Mouse (Mus musculus): ENCODE results near the gene Rere. TPM values are rescaled to one million over a fixed set of nuclear protein-coding genes. Genes with fewer than 3 reads are reported as not detected.
A peak's percentile ranks its signal among the peaks of the same experiment; 100 is the strongest.

Gene Rere
- polyA plus RNA-seq, 2 experiments = 4.8 to 5.1 TPM

DNA sequence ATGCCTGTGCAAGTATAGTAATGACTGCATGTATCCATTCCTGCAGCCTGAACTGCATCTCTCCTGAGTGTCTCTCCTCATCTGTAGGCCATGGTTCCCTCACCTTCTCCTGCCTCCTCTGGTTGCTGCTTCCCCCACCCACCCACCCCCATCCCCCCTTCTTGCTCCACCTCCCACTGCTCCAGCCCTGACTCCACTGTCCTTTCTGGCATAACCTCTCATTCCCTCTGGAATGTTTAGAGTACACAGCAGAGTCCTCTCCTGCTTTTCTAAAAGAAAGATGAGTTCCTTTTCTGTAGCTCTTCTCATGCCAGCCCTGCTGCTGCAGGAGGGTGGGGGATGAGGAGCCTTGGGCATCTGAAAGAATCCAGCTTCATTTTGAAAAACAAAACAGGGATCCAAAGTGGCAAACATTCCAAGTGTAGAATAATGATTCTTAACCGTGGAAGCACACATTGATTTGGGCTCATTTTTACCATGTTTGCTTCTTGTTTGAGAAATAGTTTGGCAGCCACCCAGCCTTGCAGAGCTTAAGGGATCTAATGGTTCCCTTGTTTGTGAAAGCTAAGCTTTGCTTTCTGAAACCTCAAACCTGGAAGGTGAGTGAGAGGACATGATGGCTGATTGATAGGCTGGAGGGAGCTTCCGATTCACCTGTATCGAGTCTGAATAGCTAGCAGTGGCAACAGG is 255.5 kb downstream of the Rere start:
- Histone ChIP-seq H3K36me3 (replicated peaks; ENCODE audit: control insufficient read depth, insufficient read depth, low read depth) (no peaks in the 10 kb centered on the region; the same call in none of the 2 replicates), H3K9me3 (ENCODE audit: control insufficient read depth, low read length) (no peaks in the 10 kb centered on the region), H3K27me3 (ENCODE audit: control insufficient read depth, insufficient read depth, low read length) (no peaks in the 10 kb centered on the region), H3K27ac (no peak overlapping the region), H3K4me3 (ENCODE audit: insufficient read depth in 1 of 2, low read depth in 2 of 2, low read length in 2 of 2) (no peak overlapping the region), H3K9ac (replicated peaks) (no peak overlapping the region), H3K4me1 (replicated peaks; ENCODE audit: control insufficient read depth in 2 of 2, insufficient read depth in 2 of 2, low read length in 1 of 2) (no peaks in the 10 kb centered on the region), H3K4me2 (ENCODE audit: low read depth) (no peak overlapping the region)
- DNase-seq (ENCODE audit: low read depth in 3 of 3, low spot score in 3 of 3) (no peak), ATAC-seq (ENCODE audit: insufficient read depth) (no peak)
- no peak for TF ChIP-seq CTCF (IDR thresholded peaks at IDR 0.05; ENCODE audit: low read depth)
- no peak for TF ChIP-seq EP300 (IDR thresholded peaks at IDR 0.05; ENCODE audit: low read depth)
- WGBS (ENCODE audit: insufficient replicate concordance) = 88% methylated on average over 3 of the region's 3 CpGs

DNA sequence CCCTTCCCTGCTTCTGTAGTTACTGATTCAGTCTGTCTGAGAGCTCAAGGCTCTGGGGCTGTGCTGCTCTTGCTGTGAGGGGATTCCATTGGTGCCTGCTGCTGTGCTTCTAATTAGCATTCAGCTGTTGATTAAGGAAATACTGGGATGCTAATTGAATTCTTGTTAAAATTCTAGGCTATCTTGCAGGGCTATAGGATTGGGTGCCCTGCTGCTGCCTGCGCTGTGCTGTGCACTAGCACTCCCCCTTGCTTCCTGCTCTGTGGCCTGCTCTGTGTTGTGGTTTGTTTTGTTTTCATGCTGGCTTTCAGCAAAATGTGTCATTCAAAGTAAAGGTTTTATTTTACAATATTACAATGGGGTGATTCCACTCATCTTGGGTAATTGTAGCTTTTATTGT is 258.4 kb downstream of the Rere start:
- no peaks in the 10 kb centered on the region for H3K9me3 ChIP-seq (ENCODE audit: control insufficient read depth, low read length)
- ATAC-seq (ENCODE audit: insufficient read depth) (no peak), DNase-seq (ENCODE audit: low read depth in 3 of 3, low spot score in 3 of 3) (no peak)
- no peaks in the 10 kb centered on the region; the same call in none of the 2 replicates for H3K36me3 ChIP-seq (replicated peaks; ENCODE audit: control insufficient read depth, insufficient read depth, low read depth)
- no peak overlapping the region for H3K4me3 ChIP-seq (ENCODE audit: insufficient read depth in 1 of 2, low read depth in 2 of 2, low read length in 2 of 2)
- 87% methylated on average over 1 of the region's 1 CpGs for WGBS (ENCODE audit: insufficient replicate concordance)
- H3K4me2 ChIP-seq (ENCODE audit: low read depth) = no peak overlapping the region
- no peak overlapping the region for H3K27ac ChIP-seq
- H3K9ac ChIP-seq (replicated peaks) = no peak overlapping the region
- H3K4me1 ChIP-seq (replicated peaks; ENCODE audit: control insufficient read depth in 2 of 2, insufficient read depth in 2 of 2, low read length in 1 of 2) = peaks cover 5 to 7% of the 10 kb centered on the region in 2 experiments
- no peaks in the 10 kb centered on the region for H3K27me3 ChIP-seq (ENCODE audit: control insufficient read depth, insufficient read depth, low read length)
- TF ChIP-seq EP300 (IDR thresholded peaks at IDR 0.05; ENCODE audit: low read depth) (no peak), CTCF (IDR thresholded peaks at IDR 0.05; ENCODE audit: low read depth) (no peak)

- H3K36me3 ChIP-seq (replicated peaks; ENCODE audit: control insufficient read depth, insufficient read depth, low read depth) = no peaks in the 10 kb centered on the region; the same call in 1 of the 2 replicates
- no peak overlapping the region for H3K4me3 ChIP-seq (ENCODE audit: insufficient read depth in 1 of 2, low read depth in 2 of 2, low read length in 2 of 2)
- no peak overlapping the region for H3K27ac ChIP-seq
- H3K9ac ChIP-seq (replicated peaks) = no peak overlapping the region
- no peak for DNase-seq (ENCODE audit: low read depth in 3 of 3, low spot score in 3 of 3)
- H3K4me1 ChIP-seq (replicated peaks; ENCODE audit: control insufficient read depth in 2 of 2, insufficient read depth in 2 of 2, low read length in 1 of 2) = peaks cover 5 to 9% of the 10 kb centered on the region in 2 experiments
- no peak for ATAC-seq (ENCODE audit: insufficient read depth)
- H3K27me3 ChIP-seq (ENCODE audit: control insufficient read depth, insufficient read depth, low read length) = no peaks in the 10 kb centered on the region
- TF ChIP-seq CTCF (IDR thresholded peaks at IDR 0.05; ENCODE audit: low read depth) = no peak
- TF ChIP-seq EP300 (IDR thresholded peaks at IDR 0.05; ENCODE audit: low read depth) = no peak
- 72% methylated on average over 5 of the region's 5 CpGs for WGBS (ENCODE audit: insufficient replicate concordance)
- no peaks in the 10 kb centered on the region for H3K9me3 ChIP-seq (ENCODE audit: control insufficient read depth, low read length)
- no peak overlapping the region for H3K4me2 ChIP-seq (ENCODE audit: low read depth)
Measured at GRCm38 (mm10) chr4:150540392-150541094, 259.1 kb downstream of the Rere start.

DNA sequence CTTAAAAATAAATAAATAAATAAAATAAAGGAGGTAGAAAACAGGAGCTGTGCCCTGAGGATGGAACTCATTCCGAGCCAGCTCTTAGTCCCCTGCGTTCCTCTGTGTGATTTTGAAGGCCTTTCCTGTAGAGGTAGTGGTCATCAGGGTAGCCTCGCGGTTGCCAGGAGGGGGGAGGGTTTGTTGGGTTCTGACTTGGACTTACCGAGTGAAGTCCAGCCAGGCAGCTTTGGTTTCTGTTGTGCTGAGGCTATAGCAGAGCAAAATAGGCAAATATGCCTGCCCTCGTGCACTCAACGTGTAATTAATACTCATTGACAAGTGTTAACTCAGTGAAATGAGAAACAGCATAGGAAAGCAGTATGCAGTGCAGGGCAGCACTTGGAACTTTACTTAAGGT is 262.8 kb downstream of the Rere start:
- peak; percentile 17; the same call in 1 of the 2 replicates for ATAC-seq (ENCODE audit: insufficient read depth)
- Histone ChIP-seq H3K4me3 (ENCODE audit: insufficient read depth in 1 of 2, low read depth in 2 of 2, low read length in 2 of 2) (no peak overlapping the region), H3K27ac (no peak overlapping the region), H3K4me2 (ENCODE audit: low read depth) (peak overlapping the region; percentile 55), H3K9me3 (ENCODE audit: control insufficient read depth, low read length) (no peaks in the 10 kb centered on the region), H3K27me3 (ENCODE audit: control insufficient read depth, insufficient read depth, low read length) (no peaks in the 10 kb centered on the region), H3K4me1 (replicated peaks; ENCODE audit: control insufficient read depth in 2 of 2, insufficient read depth in 2 of 2, low read length in 1 of 2) (peaks cover 5 to 9% of the 10 kb centered on the region in 2 experiments), H3K36me3 (replicated peaks; ENCODE audit: control insufficient read depth, insufficient read depth, low read depth) (no peaks in the 10 kb centered on the region; the same call in 1 of the 2 replicates), H3K9ac (replicated peaks) (no peak overlapping the region; the same call in 1 of the 2 replicates)
- DNase-seq (ENCODE audit: low read depth in 3 of 3, low spot score in 3 of 3) = no peak
- WGBS (ENCODE audit: insufficient replicate concordance) = 45% methylated on average over 7 of the region's 7 CpGs
- no peak for TF ChIP-seq CTCF (IDR thresholded peaks at IDR 0.05; ENCODE audit: low read depth)
- TF ChIP-seq EP300 (IDR thresholded peaks at IDR 0.05; ENCODE audit: low read depth) = no peak

DNA sequence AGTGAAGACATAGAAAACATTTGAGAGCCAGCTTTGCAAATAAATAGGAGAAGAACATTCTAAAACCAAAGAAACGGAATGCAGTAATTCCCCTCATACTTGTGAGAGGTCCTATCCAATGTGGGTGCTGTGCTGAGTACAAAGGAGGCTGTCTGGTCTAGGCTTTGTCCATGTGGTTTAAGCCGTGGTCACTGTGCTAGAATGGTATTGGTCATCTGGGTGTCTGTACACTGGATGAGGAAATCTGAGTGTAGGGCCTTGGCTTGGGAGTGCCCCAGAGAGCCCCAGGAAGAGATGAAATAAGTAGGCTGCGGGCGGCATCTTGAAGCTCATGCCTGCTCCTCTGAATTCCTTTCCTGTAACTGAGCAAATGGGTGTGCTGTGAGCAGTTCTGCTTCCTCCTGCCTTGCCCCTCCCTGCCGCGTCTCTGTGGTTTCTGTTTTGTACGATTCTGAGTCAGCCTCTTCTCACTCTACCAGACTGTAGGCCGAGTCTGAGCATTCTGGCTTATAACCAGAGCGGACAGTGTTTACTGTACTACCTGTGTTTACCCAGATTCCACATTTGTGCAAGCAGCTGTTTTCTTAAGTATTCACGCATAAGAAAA is 263.3 kb downstream of the Rere start:
- ATAC-seq (ENCODE audit: insufficient read depth) (peak; percentile 81), DNase-seq (ENCODE audit: low read depth in 3 of 3, low spot score in 3 of 3) (peak in 2 of 3 experiments; percentile 45 to 50)
- H3K27ac ChIP-seq = peak overlapping the region; percentile 26
- H3K4me2 ChIP-seq (ENCODE audit: low read depth) = peak overlapping the region; percentile 55
- no peaks in the 10 kb centered on the region for H3K9me3 ChIP-seq (ENCODE audit: control insufficient read depth, low read length)
- no peak overlapping the region for H3K4me3 ChIP-seq (ENCODE audit: insufficient read depth in 1 of 2, low read depth in 2 of 2, low read length in 2 of 2)
- H3K4me1 ChIP-seq (replicated peaks; ENCODE audit: control insufficient read depth in 2 of 2, insufficient read depth in 2 of 2, low read length in 1 of 2) = peaks cover 5 to 9% of the 10 kb centered on the region in 2 experiments
- peak overlapping the region; percentile 36 for H3K9ac ChIP-seq (replicated peaks)
- no peaks in the 10 kb centered on the region for H3K27me3 ChIP-seq (ENCODE audit: control insufficient read depth, insufficient read depth, low read length)
- H3K36me3 ChIP-seq (replicated peaks; ENCODE audit: control insufficient read depth, insufficient read depth, low read depth) = no peaks in the 10 kb centered on the region; the same call in 1 of the 2 replicates
- TF ChIP-seq EP300 (IDR thresholded peaks at IDR 0.05; ENCODE audit: low read depth) (no peak), CTCF (IDR thresholded peaks at IDR 0.05; ENCODE audit: low read depth) (no peak)
- 14% methylated on average over 10 of the region's 10 CpGs for WGBS (ENCODE audit: insufficient replicate concordance)

Measured in liver, embryonic 14.5 days (tissue).